ENCODE assay signal across 8 mouse cellular contexts in the genomic region with DNA sequence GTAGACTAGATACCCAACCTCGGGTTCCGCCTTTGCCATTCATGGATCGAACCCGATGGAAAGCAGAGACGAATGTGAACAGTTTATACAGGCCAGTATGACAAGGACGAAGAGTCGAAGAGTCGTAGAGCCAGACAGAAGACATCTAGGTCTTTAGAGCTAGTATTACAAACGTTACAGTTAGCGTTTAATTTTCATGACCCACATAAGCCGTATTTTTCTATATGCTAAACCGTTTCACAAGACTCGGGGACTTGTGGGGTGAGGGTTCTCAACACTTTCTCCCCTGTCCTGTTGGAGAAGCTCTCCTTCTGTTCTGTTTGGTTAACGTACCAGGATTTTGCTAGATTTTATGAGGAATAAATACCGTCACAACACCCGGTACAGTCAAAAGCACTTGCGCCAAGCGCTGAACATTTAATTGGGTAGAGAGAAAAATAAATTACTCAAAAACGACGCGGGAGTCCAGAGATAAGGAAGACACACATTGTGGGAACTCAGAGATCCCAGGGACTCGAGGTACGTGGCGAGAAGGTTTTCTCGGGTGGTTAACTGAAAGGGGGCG. TPM values are rescaled to one million over a fixed set of nuclear protein-coding genes. Genes with fewer than 3 reads are reported as not detected.
DNase-seq lines count a peak whose midpoint lies in the region; ATAC-seq and TF ChIP-seq lines count a peak whose summit lies in the region.

No protein-coding gene starts in this region.

- H3K36me3 ChIP-seq in lung, postnatal 0 days (ENCODE audit: insufficient read depth, low read length): no peaks in the 10 kb centered on the region
- no peaks in the 10 kb centered on the region for H3K36me3 ChIP-seq in intestine, postnatal 0 days (ENCODE audit: control insufficient read depth, insufficient read depth)

- DNase-seq in cerebellum, adult 18-20 months: peak; percentile 22 to 38
- DNase-seq in cerebellum, postnatal 4 days (ENCODE audit: low spot score in 2 of 2): no peak
- peak; percentile 11 for DNase-seq in lung, postnatal 0 days (ENCODE audit: low spot score)
- no peak for DNase-seq in lung, postnatal 25 days (ENCODE audit: low spot score)
- no peak for DNase-seq in layer of hippocampus, postnatal 36 days

- no peak for ATAC-seq in lung, postnatal 0 days
- ATAC-seq in intestine, postnatal 0 days: no peak
- ATAC-seq in CD4-positive, CD25-positive, alpha-beta regulatory T cell, adult 4 months: no peak

- H3K4me1 ChIP-seq in lung, postnatal 0 days (ENCODE audit: insufficient read depth, low read depth, low read length): no peaks in the 10 kb centered on the region
- no peaks in the 10 kb centered on the region for H3K4me1 ChIP-seq in intestine, postnatal 0 days (replicated peaks; ENCODE audit: control insufficient read depth, insufficient read depth, low read length)
- peaks cover 6% of the 10 kb centered on the region; the same call in 1 of the 2 replicates for H3K4me1 ChIP-seq in olfactory bulb, adult 2 months (ENCODE audit: control insufficient read depth, insufficient read depth, low read length)

- no peaks in the 10 kb centered on the region for H3K9me3 ChIP-seq in lung, postnatal 0 days (ENCODE audit: low read length)
- no peaks in the 10 kb centered on the region for H3K9me3 ChIP-seq in intestine, postnatal 0 days (ENCODE audit: control insufficient read depth)

- peak overlapping the region; percentile 48 for H3K27ac ChIP-seq in lung, postnatal 0 days (ENCODE audit: low read length)
- no peak overlapping the region for H3K27ac ChIP-seq in intestine, postnatal 0 days (ENCODE audit: low read depth, low read length)
- peak overlapping the region; percentile 61 for H3K27ac ChIP-seq in olfactory bulb, adult 2 months (ENCODE audit: insufficient read depth, low read depth, low read length)

- WGBS in lung, postnatal 0 days: 11% methylated on average over 26 of the region's 26 CpGs
- 10% methylated on average over 26 of the region's 26 CpGs for WGBS in intestine, postnatal 0 days
- 3% methylated on average over 26 of the region's 26 CpGs for WGBS in olfactory bulb, adult 2 months

- no peak overlapping the region for H3K9ac ChIP-seq in lung, postnatal 0 days (replicated peaks; ENCODE audit: low read depth)
- peak overlapping the region; percentile 46; the same call in 1 of the 2 replicates for H3K9ac ChIP-seq in intestine, postnatal 0 days (ENCODE audit: low read depth, low read length)

- no peak for TF ChIP-seq EP300 in lung, postnatal 0 days (IDR thresholded peaks at IDR 0.05)

- H3K4me3 ChIP-seq in lung, postnatal 0 days (ENCODE audit: low read depth, low read length): peak overlapping the region; percentile 41
- peak overlapping the region; percentile 49 for H3K4me3 ChIP-seq in intestine, postnatal 0 days (ENCODE audit: low read depth, low read length)
- H3K4me3 ChIP-seq in olfactory bulb, adult 2 months (ENCODE audit: insufficient read depth, low read depth, low read length): peak overlapping the region; percentile 46

- H3K27me3 ChIP-seq in lung, postnatal 0 days (replicated peaks; ENCODE audit: insufficient read depth, low read length): no peaks in the 10 kb centered on the region
- 0 out of 2 replicates have a peak, but pooled peaks cover 12% of the 10 kb centered on the region for H3K27me3 ChIP-seq in intestine, postnatal 0 days (replicated peaks; ENCODE audit: control insufficient read depth, insufficient read depth, low read length)

- peak overlapping the region; percentile 53 for H3K4me2 ChIP-seq in lung, postnatal 0 days (replicated peaks; ENCODE audit: low read depth, low read length)
- peak overlapping the region; percentile 81 for H3K4me2 ChIP-seq in intestine, postnatal 0 days (replicated peaks; ENCODE audit: low read depth)

- TF ChIP-seq POLR2A in olfactory bulb, adult 2 months (IDR thresholded peaks at IDR 0.05; ENCODE audit: insufficient read depth, low read depth, low read length): no peak

- no peak for TF ChIP-seq CTCF in lung, postnatal 0 days (IDR thresholded peaks at IDR 0.05)
- no peak for TF ChIP-seq CTCF in intestine, postnatal 0 days (IDR thresholded peaks at IDR 0.05; ENCODE audit: low read depth)
- no peak for TF ChIP-seq CTCF in olfactory bulb, adult 2 months (IDR thresholded peaks at IDR 0.05; ENCODE audit: insufficient read depth, low read depth, low read length)

RNA-seq across cellular contexts. Expression of a gene that starts 13.7 kb away (rescaled TPM):
- 0.04 and 0.07 TPM in 2 replicates for polyA plus RNA-seq in lung, postnatal 0 days (2015; fragmentation: Nextera tagmentation; extraction: Ambion mirVana)
- polyA plus RNA-seq in intestine, postnatal 0 days (2015; fragmentation: Nextera tagmentation; extraction: Ambion mirVana): 0.87 and 1.2 TPM in 2 replicates
- polyA plus RNA-seq in olfactory bulb, adult 2 months (2012; ENCODE audit: insufficient read depth, insufficient read length, low replicate concordance, missing spikeins): not detected in 2 replicates
- total RNA-seq in layer of hippocampus, postnatal 36 days (2021): 10 to 100 TPM; 11.1 to 11.6 TPM
- under 1 TPM; 0.24 to 0.27 TPM for polyA plus RNA-seq in CD4-positive, CD25-positive, alpha-beta regulatory T cell, adult 4 months (2017; shearing (Covaris generic))

RNA-seq across cellular contexts. Expression of a gene that starts 14.7 kb away (rescaled TPM):
- not detected in 2 replicates for polyA plus RNA-seq in lung, postnatal 0 days (2015; fragmentation: Nextera tagmentation; extraction: Ambion mirVana)
- polyA plus RNA-seq in intestine, postnatal 0 days (2015; fragmentation: Nextera tagmentation; extraction: Ambion mirVana): not detected in 2 replicates
- polyA plus RNA-seq in olfactory bulb, adult 2 months (2012; ENCODE audit: insufficient read depth, insufficient read length, low replicate concordance, missing spikeins): not detected in 2 replicates
- total RNA-seq in layer of hippocampus, postnatal 36 days (2021): under 1 TPM; 0.18 to 0.40 TPM
- polyA plus RNA-seq in CD4-positive, CD25-positive, alpha-beta regulatory T cell, adult 4 months (2017; shearing (Covaris generic)): not detected

RNA-seq across cellular contexts. Expression of a gene that starts 15.2 kb away (rescaled TPM):
- polyA plus RNA-seq in lung, postnatal 0 days (2015; fragmentation: Nextera tagmentation; extraction: Ambion mirVana): 40.3 and 42.3 TPM in 2 replicates
- 41.9 and 46.6 TPM in 2 replicates for polyA plus RNA-seq in intestine, postnatal 0 days (2015; fragmentation: Nextera tagmentation; extraction: Ambion mirVana)
- polyA plus RNA-seq in olfactory bulb, adult 2 months (2012; ENCODE audit: insufficient read depth, insufficient read length, low replicate concordance, missing spikeins): not detected in 2 replicates
- 10 to 100 TPM; 46.6 to 52.1 TPM for total RNA-seq in layer of hippocampus, postnatal 36 days (2021)
- polyA plus RNA-seq in CD4-positive, CD25-positive, alpha-beta regulatory T cell, adult 4 months (2017; shearing (Covaris generic)): 10 to 100 TPM; 33.5 to 40.1 TPM

RNA-seq across cellular contexts. Expression of a gene that starts 40.1 kb away (rescaled TPM):
- not detected in 2 replicates for polyA plus RNA-seq in lung, postnatal 0 days (2015; fragmentation: Nextera tagmentation; extraction: Ambion mirVana)
- polyA plus RNA-seq in intestine, postnatal 0 days (2015; fragmentation: Nextera tagmentation; extraction: Ambion mirVana): not detected in 2 replicates
- polyA plus RNA-seq in olfactory bulb, adult 2 months (2012; ENCODE audit: insufficient read depth, insufficient read length, low replicate concordance, missing spikeins): not detected in 2 replicates
- total RNA-seq in layer of hippocampus, postnatal 36 days (2021): not detected
- not detected for polyA plus RNA-seq in CD4-positive, CD25-positive, alpha-beta regulatory T cell, adult 4 months (2017; shearing (Covaris generic))

RNA-seq across cellular contexts. Expression of a gene that starts 40.2 kb away (rescaled TPM):
- polyA plus RNA-seq in lung, postnatal 0 days (2015; fragmentation: Nextera tagmentation; extraction: Ambion mirVana): not detected in 2 replicates
- polyA plus RNA-seq in intestine, postnatal 0 days (2015; fragmentation: Nextera tagmentation; extraction: Ambion mirVana): not detected in 2 replicates
- not detected in 2 replicates for polyA plus RNA-seq in olfactory bulb, adult 2 months (2012; ENCODE audit: insufficient read depth, insufficient read length, low replicate concordance, missing spikeins)
- 1 to 10 TPM; 3.9 to 4.2 TPM for total RNA-seq in layer of hippocampus, postnatal 36 days (2021)
- polyA plus RNA-seq in CD4-positive, CD25-positive, alpha-beta regulatory T cell, adult 4 months (2017; shearing (Covaris generic)): not detected

Comparison
In these comparisons a context has a peak if more than half of its experiments do, and no peak if none do; other contexts are left out.
1. DNase-seq: peak in cerebellum, adult 18-20 months (2 of 2) and lung, postnatal 0 days (single experiment); none in cerebellum, postnatal 4 days (0 of 2), lung, postnatal 25 days (single experiment) and layer of hippocampus, postnatal 36 days (0 of 2).
2. RNA of a gene that starts 15.2 kb away (polyA plus RNA-seq): 40.3 to 42.3 TPM in lung, postnatal 0 days, 41.9 to 46.6 TPM in intestine, postnatal 0 days and 33.5 to 40.1 TPM in CD4-positive, CD25-positive, alpha-beta regulatory T cell, adult 4 months; not detected in olfactory bulb, adult 2 months; every median in the first group is over 10 times any median in the second.
3. Peak in every context shown above with its lines, with median percentiles within 50 percentile points of each other: H3K4me3 ChIP-seq.